ENCODE assay signal across 19 mouse cellular contexts in genomic region chr10:96654576-96654975, GRCm38 (mm10). TPM values are rescaled to one million over a fixed set of nuclear protein-coding genes. Genes with fewer than 3 reads are reported as not detected.
A peak's percentile ranks its signal among the peaks of the same experiment; 100 is the strongest.
DNase-seq lines count a peak whose midpoint lies in the region; ATAC-seq and TF ChIP-seq lines count a peak whose summit lies in the region.
"Had no signal": no experiment of that assay in that cellular context is flagged by ENCODE, and none has a peak within 500 bp of the region (broad histone marks: within the 10 kb centered on the region; RNA-seq: fewer than 3 reads in every experiment).

No protein-coding gene starts in this region.

- H3K9ac ChIP-seq in lung, embryonic 15.5 days: no peak overlapping the region
- H3K9ac ChIP-seq: embryonic facial prominence, embryonic 15.5 days; forebrain, embryonic 12.5 days; heart, embryonic 12.5 days; liver, embryonic 15.5 days; midbrain, embryonic 12.5 days had no signal

- H3K27ac ChIP-seq in lung, embryonic 15.5 days: peak overlapping the region; percentile 54
- H3K27ac ChIP-seq in forebrain, embryonic 10.5 days: no peak overlapping the region
- H3K27ac ChIP-seq: embryonic facial prominence, embryonic 15.5 days; forebrain, embryonic 12.5 days; limb, embryonic 10.5 days; liver, embryonic 15.5 days; midbrain, embryonic 12.5 days had no signal

- no peaks in the 10 kb centered on the region for H3K27me3 ChIP-seq in lung, embryonic 15.5 days
- H3K27me3 ChIP-seq in forebrain, embryonic 10.5 days (ENCODE audit: poor library complexity, severe bottlenecking): no peaks in the 10 kb centered on the region
- H3K27me3 ChIP-seq: embryonic facial prominence, embryonic 15.5 days; forebrain, embryonic 12.5 days; heart, embryonic 12.5 days; liver, embryonic 15.5 days; midbrain, embryonic 12.5 days had no signal

- DNase-seq in lung, adult 2 months: no peak
- peak; percentile 21 for DNase-seq in 416B (ENCODE audit: low read depth)
- DNase-seq in urinary bladder, adult 18-20 months (ENCODE audit: low spot score in 2 of 2): no peak
- no peak for DNase-seq in forebrain, embryonic 10.5 days (ENCODE audit: extremely low spot score, low spot score)
- DNase-seq: adrenal gland, postnatal 10 days; cerebellum, adult 9-10 months; gastrocnemius, postnatal 36 days; heart, postnatal 36 days; kidney, postnatal 25 days had no signal

- no peak for ATAC-seq in lung, embryonic 15.5 days (ENCODE audit: borderline replicate concordance, extremely low read depth, low FRiP score, low TSS enrichment)
- peak; percentile 76 for ATAC-seq in common myeloid progenitor, adult 5-6 weeks (replicated peaks; ENCODE audit: low read depth, poor library complexity, severe bottlenecking)
- ATAC-seq in neutrophil, adult 5-6 weeks (ENCODE audit: extremely low read depth, insufficient number of reproducible peaks, low FRiP score, poor library complexity, severe bottlenecking): peak; percentile 40; the same call in 1 of the 2 replicates

- WGBS in lung, embryonic 15.5 days: 38% methylated on average over 7 of the region's 7 CpGs
- 58% methylated on average over 7 of the region's 7 CpGs for WGBS in lung, adult 2 months
- WGBS in forebrain, embryonic 10.5 days: 82% methylated on average over 7 of the region's 7 CpGs

- H3K36me3 ChIP-seq in lung, embryonic 15.5 days: no peaks in the 10 kb centered on the region
- H3K36me3 ChIP-seq in forebrain, embryonic 10.5 days (replicated peaks): no peaks in the 10 kb centered on the region
- H3K36me3 ChIP-seq: embryonic facial prominence, embryonic 15.5 days; forebrain, embryonic 12.5 days; heart, embryonic 12.5 days; limb, embryonic 10.5 days; liver, embryonic 15.5 days; midbrain, embryonic 12.5 days had no signal

- TF ChIP-seq POLR2A in lung, adult 2 months (IDR thresholded peaks at IDR 0.05; ENCODE audit: borderline replicate concordance, extremely low read depth, low read depth, low read length): no peak

- H3K4me3 ChIP-seq in lung, embryonic 15.5 days: no peak overlapping the region
- H3K4me3 ChIP-seq in lung, adult 2 months (replicated peaks; ENCODE audit: extremely low read depth, low read depth, low read length): no peak overlapping the region
- no peak overlapping the region for H3K4me3 ChIP-seq in forebrain, embryonic 10.5 days
- H3K4me3 ChIP-seq: embryonic facial prominence, embryonic 15.5 days; forebrain, embryonic 12.5 days; heart, embryonic 12.5 days; limb, embryonic 10.5 days; liver, embryonic 15.5 days; midbrain, embryonic 12.5 days; myocyte had no signal

- no peaks in the 10 kb centered on the region for H3K9me3 ChIP-seq in lung, embryonic 15.5 days
- H3K9me3 ChIP-seq in forebrain, embryonic 10.5 days: no peaks in the 10 kb centered on the region
- H3K9me3 ChIP-seq: embryonic facial prominence, embryonic 15.5 days; forebrain, embryonic 12.5 days; heart, embryonic 12.5 days; limb, embryonic 10.5 days; liver, embryonic 15.5 days; midbrain, embryonic 12.5 days had no signal

- no peak overlapping the region for H3K4me2 ChIP-seq in lung, embryonic 15.5 days
- H3K4me2 ChIP-seq: embryonic facial prominence, embryonic 15.5 days; forebrain, embryonic 12.5 days; heart, embryonic 12.5 days; liver, embryonic 15.5 days; midbrain, embryonic 12.5 days had no signal

- H3K4me1 ChIP-seq in lung, embryonic 15.5 days: peaks cover 16% of the 10 kb centered on the region; the same call in 1 of the 2 replicates
- H3K4me1 ChIP-seq in lung, adult 2 months (ENCODE audit: control insufficient read depth, insufficient read depth, low read length): no peaks in the 10 kb centered on the region
- peaks cover 13% of the 10 kb centered on the region for H3K4me1 ChIP-seq in forebrain, embryonic 10.5 days
- H3K4me1 ChIP-seq: heart, embryonic 12.5 days had no signal

- TF ChIP-seq CTCF in lung, adult 2 months (IDR thresholded peaks at IDR 0.05; ENCODE audit: insufficient read depth, low read length): no peak

RNA-seq across cellular contexts. Expression of gene Btg1, which starts 37.8 kb away (rescaled TPM):
- polyA plus RNA-seq in lung, embryonic 15.5 days (2015; fragmentation: Nextera tagmentation; extraction: Ambion mirVana): 53.7 and 59.3 TPM in 2 replicates
- polyA plus RNA-seq in lung, adult 2 months (2012; rRNA removed): 25.0 and 42.9 TPM in 2 replicates
- total RNA-seq in common myeloid progenitor, adult 5-6 weeks (2017): 41.2 and 44.4 TPM in 2 replicates
- 996 and 1,066 TPM in 2 replicates for total RNA-seq in neutrophil, adult 5-6 weeks (2017)
- 20.7 and 24.1 TPM in 2 replicates for polyA plus RNA-seq in forebrain, embryonic 10.5 days (2016; fragmentation: Nextera tagmentation; extraction: Ambion mirVana)
